Mouse (Mus musculus) lung, postnatal 10 days (tissue): Measurements from ENCODE around the gene Cars.
"Not testable (repeated sequence)": the region's sequence is repeated elsewhere in the genome, so short reads cannot be mapped to it uniquely, and the experiment has no call there.

Experiments used
- DNase-seq: peaks from one replicate; pipeline ENCODE4 v3.0.0; 2021

Gene Cars

DNA sequence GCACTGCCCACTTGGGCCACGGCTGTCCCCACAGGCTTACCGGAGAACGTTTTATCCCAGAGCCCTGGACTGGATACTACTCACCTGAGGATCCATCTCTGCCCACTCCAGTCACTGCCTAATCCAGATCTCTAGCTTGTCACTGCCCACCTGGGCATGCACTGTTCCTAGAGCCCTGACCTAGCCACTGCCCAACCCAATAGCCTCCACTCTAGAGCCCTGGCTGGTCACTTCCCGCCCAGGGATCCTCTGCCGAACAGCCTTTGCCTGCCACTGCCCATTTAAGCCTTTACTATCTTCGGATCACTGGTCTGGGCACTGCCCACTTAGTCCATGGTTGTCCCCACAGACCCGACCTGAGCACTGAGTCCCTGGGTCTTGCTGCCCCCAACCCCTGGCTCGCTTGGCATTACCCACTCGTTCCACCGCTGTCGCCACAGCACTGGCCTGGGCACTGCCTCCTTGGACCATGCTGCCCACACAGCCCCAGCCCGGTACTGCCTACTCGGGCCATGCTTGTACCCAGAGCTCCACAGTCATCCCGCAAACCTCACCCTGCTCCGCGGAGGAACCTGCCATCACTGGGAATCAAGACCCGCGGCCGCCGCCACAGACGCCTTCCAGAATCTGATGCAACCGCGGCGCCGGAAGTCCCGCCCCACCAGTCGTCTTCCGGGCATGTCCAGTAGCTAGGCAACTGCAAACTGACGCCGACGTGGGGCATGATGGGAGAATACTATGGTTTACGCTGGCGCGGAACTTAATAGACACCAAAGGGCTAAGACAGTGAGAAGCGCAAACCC is at the start of gene Cars:
Cars (minus strand) TSS at position 663 of the 803 bp plus-strand sequence.
- peak; percentile 97 for DNase-seq

DNA sequence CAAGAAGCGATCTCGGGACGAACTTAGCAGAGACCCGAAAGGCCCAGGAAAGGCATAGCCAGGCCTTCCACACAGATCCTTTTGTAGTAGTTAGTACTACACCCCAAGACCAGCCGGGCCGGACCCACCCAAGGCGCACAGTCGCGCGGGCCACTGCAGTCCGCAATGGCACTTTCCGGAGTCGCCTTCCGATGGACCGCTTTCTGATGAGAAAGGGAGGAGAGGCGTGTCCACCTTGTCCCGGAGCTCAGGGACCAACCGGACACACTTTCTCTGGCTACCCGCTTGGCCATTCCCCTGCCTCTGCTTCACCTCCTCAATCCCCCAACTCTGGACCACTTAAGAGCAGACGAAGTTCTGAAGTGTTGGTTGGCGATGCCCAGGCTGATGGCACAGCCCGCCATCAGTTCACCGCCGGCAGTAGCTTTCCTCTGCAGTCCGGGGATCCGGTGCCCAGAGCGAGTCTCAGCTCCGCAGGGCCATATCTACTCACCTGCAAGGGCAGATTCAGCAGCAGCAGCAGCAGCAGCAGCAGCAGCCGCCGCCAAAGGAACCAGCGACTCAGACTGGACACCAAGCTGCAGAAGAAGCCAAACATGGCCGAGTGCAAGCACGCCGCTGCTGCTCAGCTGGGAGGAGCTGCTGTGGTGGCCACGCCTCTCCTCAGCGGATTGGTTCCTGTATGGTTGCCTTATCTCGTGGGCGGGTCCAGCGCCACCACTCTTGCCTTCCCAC is 49.3 kb upstream of the Cars start, which contains the start of gene Tnfrsf22:
Tnfrsf22 (minus strand) TSS at position 628 of the 735 bp plus-strand sequence.
- peak; percentile 94 for DNase-seq

DNA sequence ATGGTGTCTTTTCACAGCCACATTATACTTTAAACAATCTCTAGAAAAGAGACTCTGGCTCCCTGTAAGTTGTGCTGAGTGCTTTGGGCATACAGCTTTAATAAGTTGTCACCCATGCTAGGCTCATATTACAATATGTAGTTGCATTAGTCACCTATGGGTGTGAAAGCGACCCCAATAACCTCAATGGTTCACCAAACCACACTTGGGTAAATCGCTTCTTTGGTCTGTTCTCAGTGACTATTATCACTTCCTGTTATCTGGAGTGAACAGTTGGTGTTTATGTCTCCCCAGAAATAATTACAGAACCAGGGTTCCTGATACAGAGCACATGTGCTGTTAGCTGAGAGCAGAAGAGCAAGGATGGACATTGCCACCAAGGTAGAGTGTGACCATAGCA is 44.1 kb upstream of the Cars start:
- DNase-seq: not testable (repeated sequence)

DNA sequence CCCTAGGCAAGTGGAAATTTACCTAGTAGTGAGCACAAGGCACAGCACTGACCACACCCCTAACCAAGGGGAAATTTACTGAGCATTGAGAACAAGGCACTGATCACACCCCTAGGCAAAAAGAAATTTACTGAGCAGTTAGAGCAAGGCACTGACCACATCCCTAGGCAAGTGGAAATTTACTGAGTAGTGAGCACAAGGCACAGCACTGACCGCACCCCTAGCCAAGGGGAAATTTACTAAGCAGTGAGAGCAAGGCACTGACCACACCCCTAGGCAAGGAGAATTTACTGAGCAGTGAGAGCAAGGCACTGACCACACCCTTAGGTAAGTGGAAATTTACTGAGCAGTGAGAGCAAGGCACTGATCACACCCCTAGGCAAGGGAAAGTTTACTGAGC is 36.8 kb upstream of the Cars start:
- DNase-seq: no peak

DNA sequence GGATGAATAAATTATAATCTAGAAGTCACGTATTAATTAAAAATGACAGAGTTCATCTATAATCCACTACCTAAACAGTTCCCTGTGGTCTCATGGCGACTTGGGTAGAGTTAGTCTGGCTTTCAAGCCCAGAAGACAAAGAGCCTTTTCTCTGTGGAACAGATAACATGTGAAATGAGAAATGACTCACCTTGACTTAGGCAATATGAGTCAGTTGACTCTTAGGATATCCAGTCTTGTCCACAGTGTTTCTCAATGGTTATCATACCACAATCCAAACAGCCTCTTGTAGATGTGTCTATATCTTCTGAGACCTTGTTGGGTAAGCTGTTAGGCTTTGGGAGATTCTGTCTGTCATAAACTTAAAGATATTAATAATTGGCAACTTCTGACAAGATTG is 31.6 kb upstream of the Cars start:
- no peak for DNase-seq

DNA sequence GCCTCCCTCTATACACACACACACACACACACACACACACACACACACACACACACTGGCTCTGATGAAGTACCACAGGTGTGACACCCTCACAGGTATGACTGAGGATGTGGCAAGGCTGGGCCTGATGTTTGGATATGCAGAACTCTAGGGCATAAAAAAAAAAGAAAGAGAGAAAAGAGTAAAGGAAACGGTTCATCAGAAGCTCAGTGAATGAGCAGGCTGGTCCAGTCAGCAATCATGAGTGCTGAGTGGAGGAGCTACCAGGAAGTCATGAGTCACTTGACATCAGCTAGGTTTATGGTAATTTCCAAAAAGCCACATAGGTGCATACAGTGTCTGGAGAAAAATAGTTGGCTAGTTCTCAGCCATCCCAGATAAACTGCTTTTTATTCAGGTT is 29.6 kb upstream of the Cars start:
- DNase-seq: no peak

DNA sequence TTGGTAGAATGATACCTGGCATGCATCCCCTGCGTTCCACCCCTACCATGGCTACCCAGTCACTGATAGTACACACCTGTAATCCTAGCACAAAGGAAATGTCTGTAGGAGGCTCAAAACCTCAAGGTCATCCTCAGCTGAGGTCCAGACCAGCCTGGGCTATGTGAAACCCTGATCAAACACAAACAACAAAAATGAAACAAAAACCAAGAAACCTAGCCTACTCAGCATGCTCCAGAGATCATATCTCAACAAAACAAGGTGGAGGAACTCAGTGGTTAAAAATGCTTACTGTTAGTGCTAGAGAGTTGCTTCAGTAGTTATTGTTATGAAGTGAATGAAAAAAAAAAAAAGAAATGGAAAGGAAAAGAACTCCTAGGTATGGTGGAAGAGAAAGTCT is 28.6 kb upstream of the Cars start, which contains the start of gene Tnfrsf26:
Tnfrsf26 (minus strand) TSS at position 183 of the 400 bp plus-strand sequence.
- DNase-seq: no peak

DNA sequence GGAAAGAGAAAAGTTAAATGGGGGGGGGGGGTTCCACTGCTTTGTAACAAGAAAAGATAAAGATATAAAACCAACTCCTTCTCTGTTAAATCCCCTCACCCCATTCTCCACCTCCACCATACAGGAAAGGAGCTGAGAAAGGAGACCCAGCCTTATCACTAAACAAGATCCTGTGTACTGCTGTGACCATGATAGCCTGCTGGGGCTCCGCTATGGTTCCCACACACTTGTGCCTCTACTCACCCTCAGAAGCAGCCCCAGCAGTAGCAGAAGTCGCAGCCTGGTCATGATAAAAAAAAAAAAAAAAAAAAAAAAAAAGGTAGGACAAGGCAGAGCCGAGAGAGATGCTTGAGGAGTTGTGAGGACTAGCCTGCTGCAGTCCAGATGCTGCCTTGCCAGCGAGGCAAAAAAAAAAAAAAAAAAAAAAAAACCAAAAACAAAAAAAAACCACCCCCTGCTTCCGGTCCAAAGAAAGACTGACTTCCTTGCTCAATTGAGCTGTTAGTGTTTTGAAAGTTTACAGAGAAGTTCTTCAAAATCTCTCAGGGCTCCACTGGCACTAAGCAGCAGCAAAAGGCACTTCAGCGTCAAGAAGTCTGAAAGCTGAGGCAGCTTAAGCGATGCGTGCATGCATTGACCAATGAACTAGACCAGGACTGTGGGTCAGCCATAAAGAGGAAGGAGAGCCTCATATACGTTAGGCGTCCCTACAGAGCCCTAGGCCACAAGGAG is 27.8 kb upstream of the Cars start:
- no peak for DNase-seq

DNA sequence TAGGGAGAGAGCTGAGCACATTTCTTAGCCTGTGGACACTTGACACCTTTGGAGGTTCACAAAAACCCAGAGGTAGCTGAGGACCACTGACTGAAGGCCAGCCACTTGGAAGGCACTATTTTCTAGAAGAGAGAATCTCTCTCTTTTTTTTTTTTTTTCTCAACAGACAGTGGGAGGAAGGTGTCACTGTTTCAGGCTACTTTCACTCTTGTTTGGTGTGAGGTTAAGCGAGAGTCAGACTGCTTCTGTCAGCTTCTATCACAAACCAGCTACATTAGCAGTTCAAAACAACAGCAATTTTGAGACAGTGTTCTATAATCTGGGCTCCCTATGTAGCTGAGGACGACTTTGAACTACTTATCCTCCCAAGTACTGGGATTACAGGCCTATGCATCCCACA is 26.3 kb upstream of the Cars start:
- DNase-seq: no peak

DNA sequence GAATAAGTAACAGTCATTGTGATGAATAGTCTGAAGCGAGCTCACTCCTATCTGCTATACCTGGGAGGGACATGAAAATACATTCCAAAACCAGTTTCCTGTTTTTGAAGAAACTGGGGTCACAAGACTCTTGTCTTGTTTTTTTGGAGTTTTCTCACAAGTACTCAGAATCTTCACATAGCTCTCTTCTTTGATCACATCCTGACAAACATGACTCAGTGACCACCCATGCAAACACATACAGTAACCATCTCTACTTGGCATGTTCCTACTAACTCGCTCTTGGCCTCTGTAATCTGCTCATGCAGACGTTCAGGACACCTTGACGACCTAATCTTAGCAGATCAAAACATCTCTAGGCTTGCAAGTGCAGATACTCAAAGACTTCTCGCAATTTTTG is 25.3 kb upstream of the Cars start:
- no peak for DNase-seq

DNA sequence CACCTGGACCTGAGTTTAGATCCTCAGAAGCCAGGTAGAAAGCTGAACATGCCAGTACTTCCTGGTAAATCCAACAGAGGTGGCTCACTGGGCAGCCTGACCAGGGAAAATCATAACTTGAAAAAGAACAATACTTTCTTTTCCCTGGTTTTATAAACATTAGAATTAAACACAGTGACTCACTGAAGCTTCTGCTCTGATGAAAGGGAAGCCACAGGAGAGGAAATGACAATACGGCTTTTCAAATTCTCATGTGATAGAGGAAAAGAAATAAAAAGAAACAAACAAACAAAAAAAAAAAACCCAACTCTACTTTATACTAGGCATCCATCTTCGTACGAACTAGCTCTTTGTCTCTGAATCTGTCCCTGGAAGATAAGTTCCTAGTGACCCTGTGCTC is 24.7 kb upstream of the Cars start:
- no peak for DNase-seq

DNA sequence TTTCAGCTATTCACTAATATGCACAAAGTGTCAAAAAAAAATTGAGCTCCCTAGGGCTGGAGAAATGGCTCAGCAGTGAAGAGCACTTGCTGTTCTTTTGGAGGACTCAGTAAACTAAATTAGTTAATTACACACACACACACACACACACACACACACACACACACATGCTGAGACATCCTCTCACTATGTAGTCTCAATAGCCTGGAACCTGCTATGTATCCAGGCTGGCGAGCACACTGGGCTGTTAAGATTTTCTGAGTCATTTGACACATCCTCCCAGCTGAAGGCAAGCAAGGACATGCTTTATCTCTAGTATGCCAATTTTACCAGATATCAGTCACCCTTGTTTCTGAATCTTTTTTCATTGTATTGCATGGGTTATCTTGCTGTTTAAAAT is 21.1 kb upstream of the Cars start:
- no peak for DNase-seq

DNA sequence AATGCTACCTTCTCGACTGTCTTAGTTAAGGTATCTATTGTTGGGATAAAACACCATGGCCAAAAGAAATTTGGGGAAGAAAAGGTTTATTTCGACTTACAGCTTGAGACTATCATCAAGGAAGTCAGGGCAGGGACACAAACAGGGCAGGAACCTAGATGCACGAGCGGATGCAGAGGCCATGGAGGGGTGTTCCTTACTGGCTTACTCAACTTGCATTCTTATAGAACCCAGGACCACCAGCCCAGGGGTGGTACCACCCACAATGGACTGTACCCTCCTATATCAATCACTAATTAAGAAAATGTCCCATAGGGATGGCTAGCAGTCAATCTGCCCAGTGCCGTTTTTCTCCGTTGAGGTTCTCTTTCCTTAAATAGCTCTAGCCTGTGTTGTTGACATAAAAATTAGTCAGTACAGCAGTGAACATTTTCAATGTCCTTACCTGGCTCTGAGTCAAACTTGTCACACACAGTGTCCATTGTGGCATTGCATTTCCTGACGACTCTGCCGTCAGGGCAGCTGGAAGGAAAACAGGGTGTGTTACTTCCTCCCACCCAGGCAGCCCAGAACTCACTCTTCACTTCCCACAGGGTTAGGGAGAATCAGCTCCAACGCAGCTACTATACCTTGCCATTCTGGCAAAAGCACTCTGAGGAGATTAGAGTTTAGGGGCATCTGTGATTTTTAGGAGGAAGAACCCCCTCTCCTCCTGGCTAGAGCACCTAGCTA is 14.7 kb upstream of the Cars start:
- peak; percentile 56 for DNase-seq

DNA sequence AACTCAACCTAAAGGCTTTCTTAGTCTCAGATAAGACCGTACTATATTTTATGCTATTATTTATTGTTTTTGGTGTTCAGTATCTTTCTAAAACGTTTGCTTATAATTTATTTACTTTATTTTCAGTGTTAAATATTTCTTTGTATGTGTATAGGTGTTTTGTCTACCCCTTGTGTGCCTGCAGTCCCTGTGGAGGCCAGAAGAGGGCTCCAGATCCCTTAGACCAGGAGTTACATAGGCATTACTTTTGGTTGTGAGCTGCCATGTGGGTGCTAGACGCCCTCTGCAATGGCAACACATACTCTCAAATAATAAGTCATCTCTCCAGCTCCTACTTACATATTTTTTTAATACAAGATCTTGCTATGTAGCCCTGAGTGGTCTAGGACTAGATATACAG is 12.3 kb upstream of the Cars start:
- no peak for DNase-seq

DNA sequence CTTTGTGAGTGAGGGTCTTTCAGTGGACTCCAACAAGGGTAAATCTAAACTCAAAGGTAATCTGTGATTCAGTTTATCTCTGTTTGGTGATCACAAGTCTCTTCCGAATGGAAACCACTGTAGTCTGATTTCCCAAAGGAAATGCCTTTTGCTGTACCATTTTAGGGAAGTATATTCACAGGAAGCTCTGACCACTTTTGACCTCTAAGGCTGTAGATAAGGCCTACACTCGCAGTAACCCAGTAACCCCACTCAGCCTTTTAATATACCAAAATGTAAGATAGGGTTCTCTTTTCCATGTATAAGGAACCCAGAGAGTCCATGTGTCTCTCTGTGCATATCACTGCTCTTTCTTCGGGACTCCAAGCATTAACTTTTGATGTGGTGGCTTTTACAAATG is 5.4 kb upstream of the Cars start:
- DNase-seq: no peak

DNA sequence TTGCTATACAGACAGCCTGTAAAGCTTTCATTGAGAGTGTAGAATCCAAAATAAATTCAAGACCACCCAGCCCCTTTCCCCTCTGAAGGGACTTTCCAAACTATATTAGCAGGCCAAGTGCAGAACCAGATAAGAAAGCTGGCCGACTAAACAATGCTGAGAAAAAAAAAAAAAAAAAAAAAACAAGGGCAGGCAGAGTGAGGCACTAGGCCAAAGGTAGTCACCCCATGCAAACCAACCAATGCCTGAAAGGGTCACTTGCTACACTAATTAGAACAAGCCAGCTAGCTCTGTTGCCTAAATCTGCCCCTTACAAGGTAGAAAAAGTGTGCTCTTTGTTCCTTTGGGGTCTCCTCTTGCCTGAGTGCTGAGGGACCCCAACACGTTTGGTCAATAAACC is 5.0 kb upstream of the Cars start:
- no peak for DNase-seq

DNA sequence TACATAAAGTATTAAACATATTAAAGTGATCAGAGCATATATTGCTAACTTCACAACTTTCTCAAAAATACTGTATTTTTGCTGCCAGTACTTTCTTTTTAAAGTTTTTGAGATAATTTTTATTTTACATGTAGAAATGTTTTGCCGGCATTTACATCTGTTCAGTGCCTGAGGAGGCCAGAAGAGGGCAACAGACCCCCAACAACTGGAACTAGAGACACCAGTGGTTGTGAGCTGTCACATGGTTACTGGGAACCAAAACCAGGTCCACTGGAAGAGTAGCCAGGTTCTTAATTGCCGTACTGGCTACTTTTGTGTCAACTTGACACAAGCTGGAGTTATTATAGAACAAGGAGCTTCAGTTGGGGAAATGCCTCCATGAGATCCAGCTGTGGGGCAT is 1.8 kb upstream of the Cars start:
- DNase-seq: no peak

DNA sequence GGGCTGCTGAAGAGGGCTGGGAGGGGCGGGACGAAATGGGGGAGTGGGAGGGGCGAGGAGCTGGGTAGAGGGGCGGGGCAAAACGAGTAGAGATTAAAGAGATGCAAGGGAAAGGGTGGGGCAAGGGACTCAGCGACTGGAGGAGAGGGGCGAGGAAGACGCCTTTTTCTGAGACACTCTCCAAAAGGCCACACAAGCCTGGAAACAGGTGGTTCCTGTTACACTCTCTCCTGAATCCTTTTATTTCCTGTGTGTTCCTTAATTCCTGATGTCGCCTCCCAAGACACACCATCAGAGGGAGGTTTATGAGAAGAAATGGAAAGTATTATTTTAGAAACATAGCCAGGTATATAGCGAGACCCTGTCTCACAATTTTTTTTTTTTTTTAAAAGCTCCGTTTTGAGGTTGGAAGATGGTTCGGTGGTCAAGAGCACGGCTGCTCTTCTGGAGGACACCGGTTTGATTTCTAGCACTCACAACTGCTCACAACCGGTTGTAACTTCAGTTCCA is 396 bp upstream of the Cars start:
- DNase-seq: no peak

DNA sequence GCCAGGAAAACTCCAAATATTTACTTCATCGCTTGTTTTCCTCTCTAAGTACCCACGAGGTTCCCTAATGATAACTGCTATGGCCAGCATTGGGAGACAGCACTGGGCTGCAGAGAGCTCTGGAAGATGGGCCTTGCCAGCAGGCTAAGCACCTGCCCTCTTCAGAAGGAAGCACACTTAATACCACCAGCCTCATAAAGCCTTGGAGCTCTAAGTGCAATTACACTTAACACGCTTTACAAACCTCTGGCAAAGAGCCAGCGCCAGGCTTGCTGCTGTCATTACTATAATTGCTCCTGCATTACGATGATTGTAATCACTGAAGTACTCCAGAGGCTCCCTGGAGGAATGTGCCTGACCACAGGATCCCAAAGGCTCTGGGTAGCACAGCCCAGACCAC is 5.0 kb downstream of the Cars start:
- DNase-seq: no peak

DNA sequence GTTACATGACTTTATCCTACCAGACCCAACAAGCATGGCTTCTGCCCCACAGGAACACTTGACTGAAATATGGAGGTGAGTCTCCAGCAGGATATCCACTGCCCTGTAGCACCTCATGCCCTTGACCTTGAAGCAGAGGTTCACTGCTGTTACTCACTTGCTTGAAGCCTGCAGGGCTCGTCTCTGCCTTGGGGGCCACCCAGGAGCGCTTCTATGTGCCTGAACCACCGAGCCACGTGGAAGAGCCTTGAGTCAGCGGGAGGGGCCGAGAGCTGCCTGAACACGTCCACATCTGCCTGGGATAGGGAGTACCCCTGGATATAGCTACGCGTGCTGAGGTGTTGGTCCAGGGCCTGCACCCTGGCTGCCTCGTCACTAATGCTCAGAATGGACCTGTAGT is 7.6 kb downstream of the Cars start:
- no peak for DNase-seq

DNA sequence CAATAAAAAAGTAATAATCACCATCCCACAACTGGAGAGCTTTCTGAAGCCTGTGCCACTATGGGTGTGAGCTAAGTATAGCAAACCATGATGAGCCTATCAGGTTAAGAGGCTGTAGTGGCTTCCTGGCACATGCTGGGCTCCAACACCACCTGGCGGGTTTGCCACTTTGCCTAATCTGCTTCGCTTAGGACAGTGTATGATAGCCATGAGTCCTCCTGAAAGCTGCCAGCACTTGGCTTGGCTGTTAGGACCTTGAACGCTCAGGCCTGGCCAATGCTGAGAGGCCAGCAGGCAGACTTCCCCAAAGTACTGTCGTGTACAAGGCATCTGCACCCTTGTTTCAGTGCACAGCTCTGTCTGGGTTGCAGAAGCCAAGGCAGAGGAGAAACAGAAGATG is 11.9 kb downstream of the Cars start:
- DNase-seq: no peak

DNA sequence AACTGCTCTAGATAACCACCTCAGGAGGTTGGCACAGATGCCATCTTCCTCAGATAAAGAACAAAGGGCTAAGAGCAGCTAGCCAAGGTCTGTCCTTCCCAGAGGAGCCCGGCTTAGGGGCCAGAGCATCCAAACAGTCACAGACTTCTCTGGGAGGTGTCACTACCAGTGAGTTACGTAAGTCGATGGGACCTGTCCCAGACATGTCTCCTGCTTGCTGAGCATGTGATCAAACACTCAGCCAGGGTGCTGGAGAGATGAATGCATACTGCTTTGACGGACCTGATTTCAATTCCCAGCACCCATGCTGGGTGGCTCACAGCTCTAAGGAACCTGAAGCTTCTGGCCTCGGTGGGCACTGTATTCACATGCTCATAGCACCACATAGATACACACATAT is 12.3 kb downstream of the Cars start:
- DNase-seq: no peak

DNA sequence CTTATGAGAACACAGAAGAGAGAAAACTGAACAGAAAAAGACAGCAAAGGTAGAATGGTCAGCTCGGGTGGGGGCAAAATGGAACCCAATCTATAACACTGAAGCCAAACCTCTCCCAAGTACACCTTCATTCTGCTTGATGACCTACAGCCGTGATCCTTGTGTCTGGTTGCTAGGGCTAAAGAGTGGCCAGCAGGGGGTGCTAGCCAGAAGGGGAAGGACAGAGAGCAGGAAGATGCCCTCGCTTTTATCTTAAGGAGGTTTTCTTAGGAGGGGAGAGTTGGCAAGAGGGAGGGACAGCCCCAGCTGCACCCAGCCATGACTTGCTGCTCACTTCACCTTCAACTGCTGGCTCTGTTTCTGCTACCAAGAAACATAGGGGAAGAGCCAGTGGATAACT is 15.9 kb downstream of the Cars start:
- peak; percentile 83 for DNase-seq
